Mouse (Mus musculus): ENCODE data around the gene Pcgf2. TPM values are rescaled to one million over a fixed set of nuclear protein-coding genes. Genes with fewer than 3 reads are reported as not detected.
A peak's percentile ranks its signal among the peaks of the same experiment; 100 is the strongest.

Gene Pcgf2
- total RNA-seq, 1 experiment from 2014 or later, result not detected

GRCm38 (mm10) chr11:97676050-97676754, 24.1 kb downstream of the Pcgf2 start:
- no peak for ATAC-seq (ENCODE audit: extremely low read depth, insufficient number of reproducible peaks, low FRiP score, poor library complexity, severe bottlenecking)

GRCm38 (mm10) chr11:97673148-97673547, 27.1 kb downstream of the Pcgf2 start:
- ATAC-seq (ENCODE audit: extremely low read depth, insufficient number of reproducible peaks, low FRiP score, poor library complexity, severe bottlenecking), result no peak

GRCm38 (mm10) chr11:97671177-97671527, 29.1 kb downstream of the Pcgf2 start:
- ATAC-seq (ENCODE audit: extremely low read depth, insufficient number of reproducible peaks, low FRiP score, poor library complexity, severe bottlenecking), result no peak

- no peak for ATAC-seq (ENCODE audit: extremely low read depth, insufficient number of reproducible peaks, low FRiP score, poor library complexity, severe bottlenecking)
Observed at GRCm38 (mm10) chr11:97670234-97671176, 29.8 kb downstream of the Pcgf2 start.

- no peak for ATAC-seq (ENCODE audit: extremely low read depth, insufficient number of reproducible peaks, low FRiP score, poor library complexity, severe bottlenecking)
Observed at GRCm38 (mm10) chr11:97669829-97670228, 30.5 kb downstream of the Pcgf2 start.

GRCm38 (mm10) chr11:97669268-97669667, 31.0 kb downstream of the Pcgf2 start:
- ATAC-seq (ENCODE audit: extremely low read depth, insufficient number of reproducible peaks, low FRiP score, poor library complexity, severe bottlenecking), result no peak

GRCm38 (mm10) chr11:97668160-97668559, 32.1 kb downstream of the Pcgf2 start:
- ATAC-seq (ENCODE audit: extremely low read depth, insufficient number of reproducible peaks, low FRiP score, poor library complexity, severe bottlenecking), result no peak

- ATAC-seq (ENCODE audit: extremely low read depth, insufficient number of reproducible peaks, low FRiP score, poor library complexity, severe bottlenecking), result no peak
Observed at GRCm38 (mm10) chr11:97666794-97667193, 33.5 kb downstream of the Pcgf2 start.

GRCm38 (mm10) chr11:97666221-97666620, 34.1 kb downstream of the Pcgf2 start:
- no peak for ATAC-seq (ENCODE audit: extremely low read depth, insufficient number of reproducible peaks, low FRiP score, poor library complexity, severe bottlenecking)

- ATAC-seq (ENCODE audit: extremely low read depth, insufficient number of reproducible peaks, low FRiP score, poor library complexity, severe bottlenecking), result no peak
Observed at GRCm38 (mm10) chr11:97665431-97665830, 34.9 kb downstream of the Pcgf2 start.

- ATAC-seq (ENCODE audit: extremely low read depth, insufficient number of reproducible peaks, low FRiP score, poor library complexity, severe bottlenecking), result no peak
Observed at GRCm38 (mm10) chr11:97664771-97665240, 35.5 kb downstream of the Pcgf2 start.

GRCm38 (mm10) chr11:97664339-97664665, 36.0 kb downstream of the Pcgf2 start:
- ATAC-seq (ENCODE audit: extremely low read depth, insufficient number of reproducible peaks, low FRiP score, poor library complexity, severe bottlenecking), result no peak

GRCm38 (mm10) chr11:97663528-97664338, 36.6 kb downstream of the Pcgf2 start:
- ATAC-seq (ENCODE audit: extremely low read depth, insufficient number of reproducible peaks, low FRiP score, poor library complexity, severe bottlenecking), result no peak

- ATAC-seq (ENCODE audit: extremely low read depth, insufficient number of reproducible peaks, low FRiP score, poor library complexity, severe bottlenecking), result no peak
Observed at GRCm38 (mm10) chr11:97662893-97663527, 37.3 kb downstream of the Pcgf2 start, which contains the start of gene Mllt6. Mllt6 (plus strand) TSS chr11:97663414.

- peak; percentile 13; the same call in 1 of the 2 replicates for ATAC-seq (ENCODE audit: extremely low read depth, insufficient number of reproducible peaks, low FRiP score, poor library complexity, severe bottlenecking)
Observed at GRCm38 (mm10) chr11:97662207-97662892, 37.9 kb downstream of the Pcgf2 start.

- no peak for ATAC-seq (ENCODE audit: extremely low read depth, insufficient number of reproducible peaks, low FRiP score, poor library complexity, severe bottlenecking)
Observed at GRCm38 (mm10) chr11:97661648-97662133, 38.6 kb downstream of the Pcgf2 start.

- no peak for ATAC-seq (ENCODE audit: extremely low read depth, insufficient number of reproducible peaks, low FRiP score, poor library complexity, severe bottlenecking)
Observed at GRCm38 (mm10) chr11:97660734-97661647, 39.3 kb downstream of the Pcgf2 start.
